Mouse (Mus musculus) neural tube, embryonic 10.5 days (tissue): ENCODE data around the gene Pxmp4.

Experiments
- DNase-seq: peaks from one replicate; pipeline ENCODE4 v3.0.0-alpha.2; 2017; ENCODE audit warnings: low spot score; ENCODE audit errors: extremely low spot score

Gene Pxmp4

DNA sequence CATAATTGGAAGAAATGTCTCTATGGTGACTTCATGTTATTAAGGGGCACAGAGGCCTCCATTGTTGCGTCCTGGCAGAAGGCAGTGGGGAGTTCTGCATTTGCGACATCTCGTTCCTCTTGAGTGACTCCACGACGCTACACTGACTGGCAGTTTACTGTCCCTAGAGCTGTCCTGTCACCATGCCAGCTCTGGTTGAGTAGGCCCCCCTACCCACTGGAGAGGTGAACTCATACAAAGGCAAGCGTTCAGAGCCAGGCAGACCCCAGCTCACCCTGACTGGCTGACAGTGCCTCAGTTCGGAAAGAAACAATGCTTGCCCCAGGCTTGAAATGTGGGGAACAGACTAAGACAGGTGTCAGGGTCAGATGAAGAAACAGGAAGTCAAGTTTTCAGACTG, 29.2 kb downstream of the Pxmp4 start:
- no peak for DNase-seq

DNA sequence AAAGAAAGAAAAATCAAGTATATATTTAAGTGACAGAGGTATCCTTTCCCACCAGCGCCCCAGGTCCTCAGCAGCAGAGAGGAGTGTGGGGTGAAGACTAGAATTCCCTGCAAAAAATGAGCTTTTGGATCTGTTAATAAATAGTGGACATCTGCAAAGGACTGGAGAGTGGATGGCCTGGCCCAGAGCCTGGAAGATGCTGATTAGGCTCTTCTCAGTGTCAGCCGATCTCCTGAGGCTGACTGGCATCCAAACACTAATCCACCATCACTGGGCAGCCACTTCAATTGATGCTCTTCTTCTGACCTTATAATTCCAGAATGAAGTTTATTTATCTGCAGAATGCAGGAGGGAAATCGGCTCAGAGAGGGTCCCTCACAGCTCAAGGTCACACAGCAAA, 30.5 kb downstream of the Pxmp4 start:
- no peak for DNase-seq

DNA sequence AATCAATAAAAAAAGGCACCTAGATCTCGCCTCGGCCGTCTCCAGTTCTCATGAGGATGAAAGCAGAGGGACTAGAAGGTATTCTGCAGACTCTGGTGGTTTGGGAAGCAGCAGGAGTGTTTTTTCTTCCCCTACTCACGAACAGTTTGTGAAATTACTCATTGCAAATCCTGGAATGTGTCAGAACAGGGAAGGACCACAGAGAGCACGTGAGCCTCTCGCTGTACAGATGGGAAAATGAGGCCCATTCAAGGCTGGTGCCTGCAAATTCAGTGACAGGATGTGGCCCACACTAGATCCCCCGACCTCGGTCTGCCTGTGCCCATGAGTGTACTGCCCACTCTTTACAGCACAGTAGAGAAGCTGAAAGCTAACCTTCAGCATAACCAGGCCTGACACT, 31.5 kb downstream of the Pxmp4 start:
- DNase-seq, result no peak

DNA sequence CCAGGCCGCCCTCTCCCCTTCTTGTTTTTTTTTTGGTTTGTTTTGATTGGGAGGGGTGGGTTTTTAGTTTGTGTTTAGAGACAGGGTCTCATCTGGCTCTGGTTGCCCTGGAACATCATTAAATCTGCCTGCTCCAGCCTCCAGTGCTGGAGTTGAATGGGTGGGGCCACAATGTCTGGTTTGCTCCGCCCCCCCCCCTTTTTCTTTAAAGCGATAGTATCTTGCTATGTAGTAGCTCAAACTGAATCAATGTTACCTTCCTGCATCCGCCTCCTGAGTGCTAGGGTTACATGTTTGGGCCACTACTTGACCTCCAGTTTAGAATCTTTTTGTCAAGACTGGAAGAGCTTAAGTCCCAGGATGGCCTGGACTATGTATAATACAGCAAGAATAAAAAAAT, 32.2 kb downstream of the Pxmp4 start:
- DNase-seq, result no peak

DNA sequence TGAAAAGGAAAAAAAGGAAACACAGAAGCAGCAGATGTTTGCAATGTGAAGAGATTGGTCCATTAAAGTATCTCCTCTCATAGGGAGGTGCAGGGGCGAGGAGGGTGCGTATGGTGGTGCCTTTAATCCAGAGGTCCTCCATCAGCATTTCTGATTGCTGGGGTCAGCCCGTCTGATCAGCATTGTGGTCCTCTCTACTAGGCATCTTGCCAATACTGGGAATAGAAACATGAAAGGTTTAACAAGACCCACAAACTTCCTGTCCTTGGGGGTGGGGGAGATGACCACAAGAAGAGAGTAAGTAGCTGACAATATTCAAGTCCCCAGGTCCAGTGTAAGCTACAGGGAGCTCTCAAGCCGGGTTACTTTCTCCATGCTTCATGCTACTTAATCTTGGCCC, 32.8 kb downstream of the Pxmp4 start:
- no peak for DNase-seq

DNA sequence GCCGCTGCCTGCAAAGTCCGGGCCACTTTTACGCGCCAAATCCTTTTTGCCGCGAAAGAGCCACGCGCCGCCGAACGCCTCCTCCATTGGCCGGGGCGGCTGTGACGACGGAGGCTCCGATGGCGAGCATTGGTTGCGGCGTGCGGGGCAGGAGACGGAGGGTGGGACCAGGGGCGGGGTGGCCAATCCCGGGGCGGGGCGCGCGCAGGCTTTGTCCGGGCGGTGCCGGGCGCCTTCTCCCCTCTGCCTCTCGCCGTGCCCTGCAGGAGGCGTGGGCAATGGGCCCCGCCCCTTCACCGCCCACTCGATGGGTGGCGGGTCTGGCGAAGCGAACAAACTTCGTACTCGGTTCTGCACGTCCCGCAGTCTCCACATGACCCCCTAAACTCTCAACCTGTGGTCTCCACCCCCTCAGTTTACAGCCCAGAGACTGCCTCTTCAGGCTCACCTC, 33.6 kb downstream of the Pxmp4 start, which contains the start of gene E2f1:
Gene E2f1, minus strand, starts transcription at position 57 of the 451 bp plus-strand sequence.
- peak; percentile 98 for DNase-seq

DNA sequence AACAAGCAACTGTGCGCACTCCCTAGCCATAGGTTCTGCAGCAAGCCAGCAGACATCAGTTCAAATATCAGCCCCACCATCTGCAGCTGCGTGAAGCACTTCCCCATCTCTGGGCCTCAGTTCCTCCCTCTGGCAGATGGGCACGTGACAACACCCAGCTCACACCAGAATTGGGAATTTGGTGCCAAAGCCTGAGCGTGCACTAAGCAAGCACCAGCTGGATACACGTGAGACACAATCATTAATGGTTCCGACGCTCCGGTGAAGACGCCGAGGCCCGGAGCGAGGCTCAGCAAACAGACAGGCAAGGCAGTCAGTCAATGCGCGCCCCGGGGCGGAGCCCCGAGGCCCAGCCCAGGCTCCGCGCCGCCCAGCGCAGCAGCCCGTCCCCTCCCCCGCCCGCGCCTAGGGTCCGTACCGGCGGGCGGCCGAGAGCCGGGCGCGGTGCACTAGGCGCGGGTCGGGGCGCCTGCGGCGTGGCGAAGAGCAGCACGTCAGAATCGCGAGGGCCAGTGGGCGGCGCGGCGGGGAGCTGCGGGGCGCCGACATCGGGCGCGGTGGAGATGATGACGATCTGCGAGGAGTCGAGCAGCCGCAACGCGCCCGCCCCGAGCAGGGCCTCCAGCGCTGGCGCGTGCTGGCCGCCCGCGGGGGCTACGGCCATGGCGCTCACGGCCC, 34.3 kb downstream of the Pxmp4 start:
- peak; percentile 76 for DNase-seq

DNA sequence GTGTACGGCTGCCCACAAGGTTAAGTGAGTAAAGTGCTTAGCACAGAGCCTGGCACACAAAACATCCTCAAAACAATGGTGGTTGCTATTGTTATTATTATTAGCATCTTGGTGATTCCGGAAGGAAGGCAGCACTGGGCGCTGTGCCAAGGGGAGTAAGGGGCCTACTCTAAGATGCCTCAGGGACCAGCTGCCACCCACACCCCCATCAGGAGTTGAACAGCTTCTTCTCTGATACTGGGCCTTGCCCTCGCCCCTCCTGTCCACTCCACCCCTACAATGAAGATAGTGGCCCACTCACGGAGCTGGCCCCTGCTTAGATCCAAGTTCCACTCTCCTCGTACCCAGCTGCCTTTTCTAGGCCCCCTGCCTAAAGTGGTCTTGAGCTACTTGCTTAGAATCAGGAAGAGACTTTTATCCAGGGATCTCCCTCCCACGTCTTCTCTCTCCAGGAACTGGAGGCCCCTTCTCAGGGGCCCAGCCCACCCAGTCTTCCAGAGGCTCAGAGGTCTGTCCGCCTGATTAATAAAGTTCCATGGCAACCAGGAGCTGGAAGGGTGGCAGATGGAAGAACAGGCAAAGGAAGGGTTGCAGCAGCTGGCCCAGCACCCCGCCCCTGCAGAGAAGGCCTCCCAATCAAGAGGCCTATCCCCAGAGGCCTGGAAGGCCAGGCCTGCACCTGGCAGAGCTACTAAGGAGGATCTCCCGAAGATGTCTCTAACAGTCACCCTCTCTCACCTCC, 35.0 kb downstream of the Pxmp4 start:
- DNase-seq, result peak; percentile 62

DNA sequence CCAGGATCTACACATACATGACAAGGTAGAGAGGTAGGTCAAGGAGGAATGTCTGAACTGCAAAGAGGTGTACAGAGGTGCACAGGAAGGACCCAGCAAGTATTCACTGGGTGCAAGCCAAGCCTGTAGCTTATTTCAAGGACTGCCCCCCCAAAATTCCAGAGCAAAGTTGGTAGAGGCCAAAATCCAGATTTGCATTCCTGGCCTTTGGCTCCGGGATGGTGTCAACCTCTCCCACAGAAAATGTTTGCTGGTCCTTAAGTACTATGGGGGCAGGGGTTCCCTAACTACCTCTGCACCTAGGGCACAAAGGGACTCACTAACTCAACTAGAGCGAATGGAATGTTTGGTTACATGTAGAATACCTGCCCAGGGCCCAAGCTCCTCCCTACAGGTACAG, 35.7 kb downstream of the Pxmp4 start:
- no peak for DNase-seq

DNA sequence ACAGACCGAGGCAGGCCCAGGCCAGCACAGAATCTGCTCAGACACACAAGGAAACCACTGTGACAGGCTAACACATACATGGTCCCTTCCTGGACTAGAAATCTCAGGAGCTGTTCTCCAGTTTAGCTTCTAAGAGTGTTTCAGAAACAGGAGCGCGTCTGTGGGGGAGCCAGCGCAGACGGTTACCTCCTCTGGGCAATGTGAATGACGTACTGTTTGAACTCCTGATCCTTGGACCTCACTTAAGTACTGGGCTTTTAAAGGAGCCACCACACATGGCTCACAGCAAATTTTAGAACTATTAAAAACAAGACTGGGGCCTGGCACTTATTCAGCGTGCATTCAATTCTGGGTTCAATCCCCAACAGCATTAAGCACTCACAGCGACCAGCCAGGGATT, 36.9 kb downstream of the Pxmp4 start:
- DNase-seq, result no peak

DNA sequence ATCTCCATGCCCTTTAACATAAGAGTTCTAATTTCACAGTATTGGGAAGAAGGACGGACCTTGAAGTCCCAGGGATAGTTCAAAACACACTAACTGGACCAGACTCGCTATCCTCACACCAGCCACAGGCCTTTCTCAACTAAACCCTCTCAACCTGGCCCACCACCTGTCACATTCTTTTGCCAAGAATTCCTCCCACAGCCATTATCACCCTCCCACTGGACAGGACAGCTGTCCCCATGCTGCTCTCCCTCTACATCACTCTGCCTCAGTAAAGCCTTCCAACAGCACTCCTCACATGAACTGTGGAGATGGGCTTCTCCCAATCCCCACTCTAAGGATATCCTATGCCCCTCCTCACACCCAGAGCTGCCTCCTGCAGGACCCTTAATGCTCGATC, 37.9 kb downstream of the Pxmp4 start:
- no peak for DNase-seq

DNA sequence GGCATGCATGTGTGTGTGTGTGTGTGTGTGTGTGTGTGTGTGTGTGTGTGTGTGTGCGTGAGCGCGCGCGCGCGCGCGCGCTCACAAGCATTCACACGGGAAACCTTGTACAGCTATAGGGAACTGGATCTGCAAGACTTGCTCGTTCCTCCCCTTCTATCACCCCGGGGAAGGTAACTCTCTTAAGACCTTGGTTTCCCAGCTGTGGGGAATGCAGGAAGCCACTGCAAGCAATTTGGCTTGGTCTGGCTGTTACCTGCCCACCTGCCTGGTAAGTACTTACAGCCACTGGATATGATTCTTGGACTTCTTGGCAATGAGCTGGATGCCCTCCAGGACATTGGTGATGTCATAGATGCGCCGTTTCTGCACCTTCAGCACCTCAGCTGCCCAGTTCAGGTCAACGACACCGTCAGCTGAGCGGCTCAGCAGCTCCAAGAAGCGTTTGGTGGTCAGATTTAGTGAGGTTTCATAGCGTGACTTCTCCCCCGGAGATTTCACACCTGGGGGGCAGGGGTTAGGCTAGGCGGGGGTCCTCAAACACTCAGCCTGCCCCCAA, 39.8 kb downstream of the Pxmp4 start:
- DNase-seq, result no peak

DNA sequence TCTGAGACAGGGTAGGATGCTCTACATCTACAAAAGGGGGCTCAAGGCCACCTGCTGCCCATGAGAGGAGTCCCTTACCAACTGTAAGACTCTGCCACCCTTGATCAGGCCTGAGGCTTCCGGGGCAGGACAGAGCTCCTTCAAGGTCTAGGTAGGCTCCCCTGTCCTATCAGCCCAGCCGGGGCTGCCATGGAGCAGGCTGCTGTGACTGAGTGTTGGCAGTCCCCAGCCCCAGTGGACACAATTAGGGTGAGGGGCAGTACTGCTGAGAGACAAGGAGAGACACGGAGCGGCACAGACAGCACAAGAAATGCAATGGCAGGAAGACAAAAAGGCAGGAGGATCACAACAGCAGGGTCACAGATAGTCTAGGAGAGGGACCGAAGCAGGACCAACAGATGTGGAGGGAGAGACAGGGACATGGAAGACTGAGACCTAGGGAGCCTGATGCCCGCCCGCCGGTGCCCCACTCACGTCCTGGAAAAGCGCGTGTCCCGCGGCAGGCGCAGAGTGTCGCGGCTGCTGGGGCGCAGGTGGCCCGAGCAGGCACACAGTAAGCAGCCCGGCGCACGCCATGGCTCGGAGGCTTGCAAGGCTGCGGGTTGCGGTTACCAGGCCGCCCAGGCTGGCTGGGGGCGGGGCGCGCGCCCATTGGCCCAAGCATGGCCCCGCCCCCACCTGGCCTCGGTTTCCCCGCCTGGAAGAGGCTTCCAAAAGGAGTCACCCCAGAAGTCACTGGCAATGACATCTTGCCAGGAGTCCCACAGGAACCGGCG, 45.1 kb downstream of the Pxmp4 start, which contains the start of gene Necab3:
Gene Necab3, minus strand, starts transcription at position 627 of the 776 bp plus-strand sequence.
- DNase-seq, result peak; percentile 57

DNA sequence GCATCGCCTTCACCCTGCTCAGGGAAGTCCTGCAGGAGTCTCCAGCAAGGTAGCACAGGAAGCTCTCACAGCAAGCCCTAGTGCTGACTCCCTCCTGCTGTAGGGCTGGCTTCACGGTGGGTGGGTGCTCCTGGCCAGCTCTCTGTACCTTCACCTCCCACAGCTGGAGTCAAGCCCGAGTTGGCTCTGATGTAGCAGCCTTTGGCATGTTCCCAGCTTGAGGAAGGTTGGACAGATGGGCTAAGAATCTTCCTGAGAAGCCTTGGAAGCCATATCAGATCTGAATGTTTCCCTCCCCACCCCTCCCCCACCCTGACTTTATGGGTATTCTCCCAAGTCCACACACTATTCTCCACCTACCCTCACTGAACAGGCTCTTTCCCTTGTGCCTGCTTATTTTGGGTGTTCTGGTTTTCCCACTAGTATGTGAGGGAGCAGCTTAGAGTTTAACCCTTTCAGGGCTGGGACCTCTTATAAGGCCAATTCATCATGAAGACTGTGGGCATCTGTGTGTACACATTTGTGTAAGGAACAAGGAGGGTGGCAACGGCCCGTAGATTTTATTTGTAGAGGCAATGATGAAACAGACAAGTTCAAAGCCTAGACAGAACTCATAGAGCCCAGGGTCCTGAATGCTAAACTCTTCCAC, 46.2 kb downstream of the Pxmp4 start:
- DNase-seq, result no peak

DNA sequence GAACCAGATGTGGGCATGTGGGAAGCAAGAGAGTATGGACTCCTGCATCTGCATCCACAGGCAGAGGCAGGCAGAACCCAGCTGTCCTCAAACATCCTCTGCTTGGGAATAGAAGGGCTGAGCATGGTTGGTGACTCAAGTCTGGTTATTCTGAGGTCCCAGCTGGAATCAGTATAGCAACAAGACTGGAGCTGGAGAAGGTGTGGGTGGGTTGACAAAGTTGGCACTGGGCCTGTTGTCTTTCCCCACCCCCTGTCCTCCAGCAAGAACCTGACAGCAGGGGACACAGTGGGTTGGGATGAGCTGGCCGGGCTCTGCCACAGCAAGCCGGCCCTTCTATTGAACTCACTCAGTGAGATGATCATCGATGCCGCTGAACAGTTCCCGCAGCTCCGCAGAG, 48.3 kb downstream of the Pxmp4 start:
- no peak for DNase-seq

DNA sequence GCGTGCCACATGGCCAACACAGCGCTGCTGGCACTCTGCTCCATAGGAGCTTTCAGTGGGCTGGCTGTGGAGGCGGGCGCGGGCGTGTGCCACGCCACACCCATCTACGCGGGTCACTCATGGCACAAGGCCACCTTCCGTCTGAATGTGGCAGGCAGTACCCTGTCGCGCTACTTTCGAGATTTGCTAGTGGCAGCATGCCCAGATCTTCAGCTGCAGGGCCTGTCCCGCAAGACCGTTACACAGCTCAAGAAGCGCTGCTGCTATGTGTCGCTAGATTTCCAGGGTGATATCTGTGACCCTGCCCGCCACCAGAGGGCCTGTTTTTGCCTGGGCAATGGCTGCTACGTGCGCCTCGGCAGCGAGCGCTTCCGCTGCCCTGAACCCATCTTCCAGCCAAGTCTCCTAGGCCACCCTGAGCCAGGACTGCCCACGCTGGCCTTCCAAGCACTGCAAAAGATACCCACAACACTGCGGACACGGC, 51.0 kb downstream of the Pxmp4 start:
- peak; percentile 61 for DNase-seq

DNA sequence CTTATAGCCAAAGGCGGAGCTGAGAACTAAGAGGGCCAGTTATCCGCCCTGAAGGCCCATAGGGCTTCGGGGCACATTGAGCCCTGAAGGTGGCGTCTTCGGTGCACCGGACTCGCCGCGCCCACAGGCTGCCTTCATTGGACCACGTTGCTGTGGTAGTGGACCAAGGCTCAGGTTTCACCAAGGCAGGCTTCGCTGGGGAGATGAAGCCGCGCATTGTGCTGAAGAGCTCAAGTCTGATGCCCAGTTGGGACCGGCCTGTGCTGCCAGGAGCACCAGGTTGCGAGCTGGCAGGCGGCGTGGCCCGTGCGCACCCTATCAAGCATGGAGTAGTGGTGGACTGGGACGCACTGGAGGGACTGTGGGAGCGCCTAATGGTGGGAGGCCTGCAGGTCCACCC, 51.6 kb downstream of the Pxmp4 start:
- DNase-seq, result no peak

DNA sequence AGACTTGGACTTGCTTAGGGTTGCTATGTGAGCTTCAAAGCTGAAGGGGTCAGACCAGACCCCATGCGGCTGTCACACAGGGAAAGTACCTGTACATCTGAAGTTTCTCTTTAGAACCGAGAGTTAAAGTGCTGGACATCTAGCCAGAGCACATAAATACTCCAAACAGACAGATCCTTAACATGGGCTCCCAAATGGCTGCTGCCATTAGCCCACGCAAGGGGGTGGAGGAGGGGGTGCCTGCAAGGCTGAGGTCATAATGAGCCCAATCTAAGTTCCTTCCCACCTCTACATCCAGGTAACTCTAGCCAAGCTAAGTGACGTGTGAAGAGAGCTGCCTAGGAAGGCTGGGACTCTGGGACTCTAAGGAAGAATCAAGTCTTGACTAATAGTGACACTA, 52.0 kb downstream of the Pxmp4 start, which contains the start of gene Actl10:
Gene Actl10, plus strand, starts transcription at position 301 of the 400 bp plus-strand sequence.
- DNase-seq, result no peak

DNA sequence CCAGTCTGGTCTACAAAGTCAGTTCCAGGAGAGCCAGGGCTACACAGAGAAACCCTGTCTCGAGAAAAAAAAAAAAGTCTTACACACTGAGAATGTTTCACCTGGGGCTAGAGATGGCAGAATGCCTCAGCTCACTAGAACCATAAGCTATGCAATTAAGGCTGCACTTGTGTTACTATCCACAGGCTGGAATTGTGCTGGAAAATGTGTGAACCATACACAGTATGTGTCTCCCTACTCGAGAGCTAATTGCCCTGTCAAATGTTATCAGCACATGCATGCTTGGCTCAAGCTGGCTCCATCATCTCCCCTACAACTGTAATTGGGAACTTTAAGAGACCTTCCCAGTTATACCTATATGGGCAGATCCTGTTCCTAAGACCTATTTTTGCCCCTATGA, 52.6 kb downstream of the Pxmp4 start:
- DNase-seq, result no peak

DNA sequence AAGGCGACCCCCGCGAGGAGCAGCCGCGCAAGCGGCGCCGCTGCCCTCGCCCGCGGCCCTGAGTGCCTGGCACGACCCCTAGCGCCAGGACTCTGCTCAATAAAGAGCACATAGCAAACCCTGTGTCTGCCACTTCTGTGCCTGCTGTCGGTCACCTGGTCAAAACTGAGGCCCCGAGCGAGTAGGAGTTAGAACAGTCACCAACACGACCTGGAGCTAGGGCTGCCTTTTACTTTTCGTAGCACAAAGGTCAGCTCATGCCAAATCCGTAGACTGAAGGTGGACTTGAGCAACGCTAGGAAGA, 53.7 kb downstream of the Pxmp4 start:
- no peak for DNase-seq
